Mouse (Mus musculus) ES-E14 (cell line): ENCODE results near the gene Col24a1.

Experiments
- HCFC1 ChIP-seq: IDR thresholded peaks from 2 replicates; pipeline ENCODE4 v1.6.1; 2012; ENCODE audit warnings: low read length, inconsistent platforms, borderline replicate concordance; ENCODE audit not compliant: insufficient read depth
- ZC3H11A ChIP-seq: IDR thresholded peaks from 2 replicates; pipeline ENCODE4 v1.6.1; 2012; ENCODE audit warnings: low read depth, mild to moderate bottlenecking, inconsistent platforms, low read length, borderline replicate concordance

DNA sequence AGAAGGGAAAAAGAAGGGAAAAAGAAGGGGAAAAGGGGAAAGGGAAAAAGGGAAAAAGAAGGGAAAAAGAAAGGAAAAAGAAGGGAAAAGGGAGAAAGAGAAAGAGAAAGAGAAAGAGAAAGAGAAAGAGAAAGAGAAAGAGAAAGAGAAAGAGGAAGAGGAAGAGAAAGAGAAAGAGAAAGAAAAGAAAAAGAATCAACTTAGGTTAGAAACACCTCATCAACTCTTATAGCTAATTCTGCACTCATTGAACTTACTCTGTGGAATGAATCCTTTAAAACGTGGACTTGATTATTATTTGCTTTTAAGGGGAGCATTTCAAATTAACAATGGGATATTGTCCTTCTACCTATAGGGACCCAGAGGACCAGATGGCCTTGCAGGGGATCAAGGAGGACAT, 148.7 kb downstream of the Col24a1 start:
- TF ChIP-seq ZC3H11A (no peak), HCFC1 (no peak)
